Mouse (Mus musculus): ENCODE results near the gene Ptgis.
A peak's percentile ranks its signal among the peaks of the same experiment; 100 is the strongest.
"Not testable (repeated sequence)": the region's sequence is repeated elsewhere in the genome, so short reads cannot be mapped to it uniquely, and the experiment has no call there.

The Ptgis gene

DNA sequence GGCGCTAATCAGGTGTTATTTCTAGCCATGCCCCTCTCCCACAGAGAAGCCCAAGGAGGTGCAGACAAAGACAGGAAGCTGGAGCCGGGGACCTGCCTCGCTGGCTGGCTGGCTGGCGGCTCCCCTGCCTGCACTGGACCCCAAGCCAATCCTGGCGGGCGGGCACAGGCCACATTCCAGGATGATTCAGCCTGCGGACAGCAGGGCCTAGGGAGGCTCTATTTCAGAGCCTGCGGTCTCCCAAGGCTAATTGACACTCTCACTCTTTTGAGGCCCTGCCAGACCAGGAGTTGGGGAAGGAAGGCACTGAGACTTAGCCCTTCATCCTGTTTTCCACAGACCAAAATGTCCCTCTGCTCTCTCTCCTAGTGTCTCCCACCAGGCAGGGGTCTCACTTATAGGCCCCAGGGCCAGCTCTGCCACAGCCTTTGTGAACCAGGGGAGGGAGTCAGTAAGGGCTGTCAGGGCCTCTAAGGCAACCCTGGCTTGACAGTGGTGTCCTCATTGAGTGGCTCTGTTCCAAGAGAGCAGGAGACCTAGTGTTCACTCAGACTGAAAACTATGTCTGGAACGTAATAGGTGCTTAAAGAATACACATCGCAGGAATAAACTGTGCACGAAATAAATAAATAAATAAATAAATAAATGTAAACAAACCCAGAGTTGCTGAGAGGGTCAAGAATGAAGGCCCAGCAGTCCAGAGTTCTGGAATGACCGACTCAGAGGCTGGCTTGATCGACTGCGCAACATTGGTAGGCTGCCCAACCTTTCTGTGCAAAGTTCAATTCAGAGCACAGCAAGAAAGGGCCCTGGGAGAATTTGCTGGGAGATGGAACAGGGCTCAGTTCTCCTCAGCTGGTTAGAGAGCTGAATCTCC is 8.0 kb downstream of the Ptgis start:
- no peak for DNase-seq (ENCODE audit: low spot score in 2 of 2)

DNA sequence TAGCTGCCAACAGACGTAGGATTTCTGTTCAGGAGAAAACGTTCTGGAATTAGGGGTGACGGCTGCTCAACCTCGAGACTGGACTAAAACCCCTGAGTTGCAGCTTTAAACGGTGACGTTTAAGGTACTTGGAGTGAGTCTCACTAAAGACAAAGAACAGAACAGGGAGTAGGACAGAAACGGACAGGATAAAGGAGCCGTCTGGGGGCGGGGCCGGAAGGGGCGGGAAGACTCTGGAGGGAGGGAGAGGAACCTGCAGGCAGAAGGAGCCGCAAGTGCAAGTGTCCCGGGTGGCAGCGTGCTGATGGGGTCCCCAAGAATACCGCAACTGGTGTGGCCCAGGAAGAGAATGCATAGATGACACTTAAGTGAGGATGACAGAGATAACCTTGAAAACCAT is 9.8 kb downstream of the Ptgis start:
- no peak for DNase-seq (ENCODE audit: low spot score in 2 of 2)

DNA sequence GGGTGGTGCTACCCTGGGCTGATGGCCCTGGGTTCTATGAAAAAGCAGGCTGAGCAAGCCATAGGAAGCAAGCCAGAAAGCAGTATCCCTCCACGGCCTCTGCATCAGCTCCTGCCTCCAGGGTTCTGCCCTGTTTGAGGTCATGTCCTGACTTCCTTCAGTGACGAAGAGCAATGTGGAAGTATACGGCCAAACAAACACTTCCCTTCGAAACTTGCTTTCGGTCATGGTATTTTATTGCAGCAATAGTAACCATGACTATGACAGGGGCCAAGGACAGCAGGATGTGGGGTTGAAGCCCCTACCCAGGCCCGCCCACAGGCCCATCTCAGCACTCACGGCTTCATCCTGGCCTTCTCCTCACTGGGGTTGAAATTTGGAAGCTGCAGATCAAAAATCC is 15.5 kb downstream of the Ptgis start:
- no peak for DNase-seq (ENCODE audit: low spot score in 2 of 2)

DNA sequence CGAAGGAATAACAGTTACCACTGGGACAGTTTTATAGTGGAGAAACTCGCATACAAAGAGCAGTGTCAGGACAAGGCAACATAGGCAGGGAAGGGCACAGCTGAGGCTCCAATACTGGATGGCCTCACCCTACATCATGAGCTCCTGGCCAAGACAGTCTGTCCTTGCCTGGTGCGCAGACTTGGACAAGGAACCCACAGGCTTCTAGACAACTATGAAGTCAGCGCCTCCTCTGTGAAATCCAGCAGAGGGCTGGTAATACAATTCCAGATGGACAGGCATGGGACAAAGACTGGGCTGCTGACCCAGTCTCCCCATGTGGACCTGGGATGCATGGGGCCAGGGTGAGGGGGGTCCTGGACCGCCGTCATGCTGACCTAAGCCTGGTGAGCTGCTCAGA is 16.2 kb downstream of the Ptgis start:
- no peak for DNase-seq (ENCODE audit: low spot score in 2 of 2)

DNA sequence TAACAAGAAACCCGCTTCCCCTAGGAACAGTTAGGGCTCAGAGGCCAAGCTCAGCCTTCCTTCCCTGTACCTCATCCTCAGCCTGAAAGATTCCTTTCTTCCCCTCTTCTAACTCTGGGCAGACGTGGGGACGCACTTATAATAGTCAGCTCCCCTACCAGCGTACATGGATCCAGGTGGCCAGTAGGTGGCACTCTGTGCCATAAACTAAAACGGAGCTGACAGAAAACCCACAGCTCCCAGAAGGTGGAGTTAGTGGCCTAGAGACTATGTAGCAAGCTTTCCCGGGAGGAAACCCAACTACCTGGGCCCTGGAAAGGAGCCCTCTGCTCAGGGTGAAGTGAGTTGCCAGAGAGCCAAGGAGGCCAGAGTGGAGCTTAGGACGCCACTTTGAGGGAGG is 18.3 kb downstream of the Ptgis start:
- DNase-seq (ENCODE audit: low spot score in 2 of 2) = peak; percentile 17 to 39

DNA sequence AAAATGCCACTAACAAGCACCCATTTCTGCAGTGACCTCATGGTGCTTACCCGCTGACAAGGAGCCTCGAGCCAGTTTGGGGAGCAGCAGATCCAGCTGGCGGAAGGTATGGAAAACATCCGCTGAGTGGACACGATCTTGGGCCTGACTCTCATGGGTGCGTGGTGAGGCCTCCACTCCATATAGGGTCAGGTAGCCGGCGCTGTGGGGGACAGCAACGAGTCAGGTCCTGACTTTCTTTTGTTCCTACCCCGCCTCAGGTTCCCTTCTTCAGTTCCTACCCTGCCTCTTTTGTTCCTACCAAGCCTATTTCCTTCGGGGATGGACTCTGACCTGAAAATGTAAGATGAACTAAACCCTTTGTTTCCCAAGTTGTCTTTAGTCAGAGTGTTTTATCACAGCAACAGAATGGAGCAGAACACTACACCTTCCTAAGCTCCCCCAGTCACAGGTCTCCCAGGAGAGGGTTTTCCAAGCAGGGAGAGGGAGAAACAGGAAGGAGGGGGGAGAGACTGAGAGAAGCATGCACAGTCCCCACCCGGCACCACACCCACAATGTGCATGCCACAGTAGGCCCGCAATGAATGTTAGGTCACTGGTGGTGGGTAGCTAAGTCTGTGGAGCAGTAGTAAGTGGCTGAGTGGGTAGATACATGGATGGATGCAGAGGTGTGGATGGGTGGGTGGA is 19.1 kb downstream of the Ptgis start:
- no peak for DNase-seq (ENCODE audit: low spot score in 2 of 2)

DNA sequence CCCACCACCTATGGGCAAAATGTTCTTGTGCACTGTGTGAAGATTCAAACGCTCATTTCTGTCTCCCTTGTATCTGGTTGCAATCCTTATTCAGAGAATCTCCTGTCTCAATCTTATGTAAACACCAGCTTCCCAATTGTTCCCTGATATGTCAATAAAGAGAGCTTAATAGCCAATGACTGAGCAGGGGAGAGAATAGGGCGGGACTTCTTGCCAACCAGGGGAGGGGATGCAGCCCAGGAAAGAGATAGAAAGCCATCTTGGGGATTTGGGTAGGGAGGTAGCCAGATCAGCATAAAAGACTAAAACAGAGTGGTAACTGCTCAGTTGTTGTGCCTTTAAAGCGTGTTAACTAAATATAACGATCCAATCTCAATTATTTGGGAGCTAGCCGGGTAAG is 19.7 kb downstream of the Ptgis start:
- DNase-seq (ENCODE audit: low spot score in 2 of 2) = no peak

DNA sequence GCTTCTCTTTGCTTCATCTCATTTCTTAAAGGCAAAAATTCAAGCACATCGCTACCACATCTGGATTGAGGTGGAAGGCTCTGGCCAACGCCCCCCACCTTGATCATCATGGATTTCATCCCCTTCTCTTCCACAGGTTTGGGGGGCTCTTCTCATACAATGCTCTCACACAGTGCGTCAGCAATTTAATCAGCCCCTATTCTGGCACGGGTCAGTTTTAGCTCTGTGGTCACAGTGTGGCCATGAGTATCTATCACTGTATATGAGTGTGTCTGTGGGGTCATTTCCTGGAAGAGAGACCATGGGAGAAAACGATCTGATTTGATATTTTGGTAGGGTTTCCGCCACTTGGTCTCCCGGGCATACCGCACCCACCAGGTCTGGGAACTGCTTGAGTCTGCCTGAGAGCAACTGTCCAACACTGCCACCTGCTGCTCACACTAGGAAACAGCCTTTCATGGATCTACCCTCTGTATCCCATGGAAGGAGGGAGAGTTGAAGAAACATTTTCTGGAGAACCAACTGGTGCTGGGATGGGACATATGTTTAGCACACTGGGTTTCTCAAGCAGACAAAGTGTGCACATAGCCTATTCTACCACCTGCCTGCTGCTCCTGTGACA is 21.1 kb downstream of the Ptgis start:
- DNase-seq (ENCODE audit: low spot score in 2 of 2) = peak; percentile 37 to 66

DNA sequence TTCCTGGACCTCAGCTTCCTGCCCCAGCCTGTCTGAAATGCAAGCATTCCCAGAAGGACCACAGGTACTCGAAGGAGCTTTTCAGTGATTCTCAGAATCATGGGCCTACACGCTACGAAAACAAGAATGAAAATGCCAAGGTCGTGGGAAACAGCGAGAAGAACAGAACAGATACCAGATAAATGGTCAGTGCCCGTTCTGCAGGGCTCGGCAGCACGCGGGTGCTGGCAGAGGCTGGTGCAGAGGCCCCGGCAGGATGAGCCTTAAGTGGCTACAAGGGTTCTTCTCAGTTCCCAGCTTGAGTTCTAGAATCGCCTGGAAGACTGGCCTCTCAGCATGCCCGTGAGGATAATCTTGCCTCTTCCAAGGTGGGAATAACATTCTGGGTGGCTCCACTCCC is 26.7 kb downstream of the Ptgis start:
- no peak for DNase-seq (ENCODE audit: low spot score in 2 of 2)

DNA sequence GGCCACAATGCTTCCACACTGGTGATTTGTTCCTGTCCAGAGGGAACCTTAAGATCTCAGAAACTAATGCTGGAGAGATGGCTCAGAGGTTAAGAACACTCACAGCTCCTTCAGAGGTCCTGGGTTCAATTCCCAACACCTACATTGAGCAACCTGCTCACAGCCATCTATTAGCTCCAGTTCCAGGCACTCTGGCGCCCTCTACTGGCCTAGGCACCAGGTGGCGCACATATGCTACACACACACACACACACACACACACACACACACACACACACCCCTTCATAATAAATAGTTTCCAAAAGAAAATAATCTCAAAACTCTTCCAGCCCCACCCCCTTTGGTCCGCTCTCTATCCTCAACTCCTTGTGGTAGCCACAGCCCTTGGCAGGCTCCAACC is 27.3 kb downstream of the Ptgis start:
- DNase-seq (ENCODE audit: low spot score in 2 of 2) = no peak

DNA sequence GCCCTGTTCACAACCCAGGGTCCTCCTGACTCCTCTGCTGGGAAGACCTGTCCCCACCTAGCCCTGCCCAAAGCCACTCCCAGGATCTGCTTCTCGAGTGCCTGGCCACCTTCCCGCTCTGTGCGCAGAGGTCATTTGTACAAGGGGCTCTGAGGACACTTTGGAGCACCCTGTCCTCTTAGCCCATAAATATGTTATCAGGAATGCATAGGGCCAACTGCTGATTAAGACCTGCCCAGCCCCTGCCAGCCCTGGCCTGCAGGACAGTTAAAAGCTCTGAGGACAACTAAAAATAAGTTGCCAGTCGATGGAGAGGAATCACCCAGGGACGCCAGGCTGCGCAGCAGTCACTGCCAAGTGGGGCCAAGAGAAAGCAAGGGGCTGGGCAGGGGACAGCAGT is 27.9 kb downstream of the Ptgis start:
- no peak for DNase-seq (ENCODE audit: low spot score in 2 of 2)

DNA sequence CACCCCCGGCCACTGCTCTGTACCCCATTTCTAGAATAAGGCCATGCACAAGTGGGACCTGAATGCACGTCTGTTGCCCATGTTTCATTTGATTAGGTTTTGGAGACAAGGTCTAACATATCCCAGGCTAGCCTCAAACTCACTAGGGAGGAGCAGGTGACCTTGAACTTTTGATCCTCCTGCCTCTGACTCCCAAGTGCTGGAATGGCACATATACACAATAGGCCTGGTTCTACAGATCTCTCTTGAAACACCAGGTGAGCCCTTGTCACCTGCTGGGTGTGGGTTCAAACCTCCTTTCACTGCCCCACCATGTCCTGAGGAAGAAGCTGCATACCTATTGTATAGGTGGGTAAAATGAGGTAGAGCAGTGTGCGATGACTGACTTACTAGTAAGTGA is 28.3 kb downstream of the Ptgis start:
- no peak for DNase-seq (ENCODE audit: low spot score in 2 of 2)

DNA sequence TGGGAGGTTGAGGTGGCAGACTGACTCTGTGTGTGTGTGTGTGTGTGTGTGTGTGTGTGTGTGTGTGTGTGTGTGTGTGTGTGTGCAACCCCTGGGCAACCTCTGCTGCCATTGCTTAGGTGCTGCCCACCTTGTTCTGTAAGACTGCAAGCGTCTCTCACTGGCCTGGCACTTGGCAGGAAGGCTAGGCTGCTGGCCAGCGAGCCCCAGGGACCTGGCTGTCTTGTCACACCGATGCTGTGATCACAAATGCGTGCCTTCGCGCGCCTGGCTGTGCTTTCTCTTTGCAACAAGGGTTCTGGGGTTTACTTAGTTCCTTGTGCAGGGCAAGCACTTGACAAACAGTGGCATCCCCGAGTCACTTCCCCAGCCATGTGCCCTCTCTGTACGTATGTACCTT is 30.5 kb downstream of the Ptgis start:
- DNase-seq (ENCODE audit: low spot score in 2 of 2) = no peak

DNA sequence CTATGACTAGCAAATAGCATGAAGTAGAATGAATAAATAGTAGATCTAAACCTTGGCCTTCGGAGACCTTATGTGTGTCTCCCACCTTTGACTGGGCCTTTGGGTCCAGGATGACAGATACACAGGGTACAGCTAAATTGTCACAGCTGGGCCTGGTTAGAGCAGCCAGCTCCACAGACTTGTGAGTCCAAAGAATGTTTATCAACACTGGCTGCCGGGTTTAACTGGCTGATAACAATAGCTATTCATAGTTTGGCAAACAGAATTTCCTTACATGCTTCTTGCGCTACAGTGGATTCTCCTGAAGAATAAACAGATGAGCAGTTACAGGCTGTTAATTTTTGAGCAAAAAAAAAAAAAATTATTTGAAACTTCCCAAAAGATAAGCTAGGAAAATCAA is 31.4 kb downstream of the Ptgis start:
- DNase-seq (ENCODE audit: low spot score in 2 of 2) = no peak

DNA sequence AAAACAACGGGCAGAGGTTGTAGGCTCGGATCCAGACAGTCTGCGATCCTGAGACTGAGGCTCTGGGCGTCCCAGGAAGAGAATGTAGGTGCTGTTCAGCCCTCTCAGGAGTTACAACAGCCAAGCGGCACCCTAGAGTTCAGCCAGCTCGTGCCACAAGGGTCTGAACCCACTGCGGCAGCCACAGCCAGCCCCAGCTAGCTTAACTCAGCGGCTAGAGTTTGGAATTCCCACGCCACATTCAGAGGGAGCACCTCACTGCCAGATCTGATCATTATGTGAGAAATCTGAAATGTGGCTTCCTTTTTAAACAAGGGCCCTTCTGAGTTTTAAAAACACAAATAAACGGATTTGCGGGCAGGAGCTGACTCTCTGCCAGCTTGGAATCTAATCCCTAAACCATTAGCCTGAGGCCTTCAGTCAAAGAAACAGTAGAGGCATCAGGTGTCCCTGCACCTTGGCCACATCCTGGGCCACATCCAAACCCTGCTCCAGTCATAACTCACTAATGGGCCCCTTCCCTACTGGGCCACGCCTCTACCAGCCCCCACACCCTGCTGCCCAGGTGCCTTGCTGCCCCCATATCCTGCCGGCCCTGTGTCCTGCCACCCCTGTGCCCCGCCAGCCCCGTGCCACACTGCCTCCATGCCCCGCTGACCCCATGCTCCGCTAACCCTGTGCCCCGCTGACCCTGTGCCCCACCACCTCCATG is 34.3 kb downstream of the Ptgis start:
- no peak for DNase-seq (ENCODE audit: low spot score in 2 of 2)

DNA sequence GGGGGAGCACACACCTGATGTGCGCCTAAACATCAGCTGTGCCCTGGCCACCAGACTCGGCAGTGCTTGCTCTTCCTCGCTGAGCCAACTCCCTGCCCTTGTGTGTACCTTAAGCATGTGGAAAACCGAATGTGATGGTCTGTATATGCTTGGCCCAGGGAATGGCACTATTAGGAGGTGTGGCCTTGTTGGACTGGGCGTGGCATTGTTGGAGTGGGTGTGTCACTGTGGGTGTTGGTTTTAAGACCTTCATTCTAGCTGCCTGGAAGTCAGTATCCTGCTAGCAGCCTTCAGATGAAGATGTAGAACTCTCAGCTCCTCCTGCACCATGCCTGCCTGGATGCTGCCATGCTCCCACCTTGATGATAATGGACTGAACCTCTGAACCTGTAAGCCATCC is 35.7 kb downstream of the Ptgis start:
- DNase-seq (ENCODE audit: low spot score in 2 of 2) = not testable (repeated sequence)

DNA sequence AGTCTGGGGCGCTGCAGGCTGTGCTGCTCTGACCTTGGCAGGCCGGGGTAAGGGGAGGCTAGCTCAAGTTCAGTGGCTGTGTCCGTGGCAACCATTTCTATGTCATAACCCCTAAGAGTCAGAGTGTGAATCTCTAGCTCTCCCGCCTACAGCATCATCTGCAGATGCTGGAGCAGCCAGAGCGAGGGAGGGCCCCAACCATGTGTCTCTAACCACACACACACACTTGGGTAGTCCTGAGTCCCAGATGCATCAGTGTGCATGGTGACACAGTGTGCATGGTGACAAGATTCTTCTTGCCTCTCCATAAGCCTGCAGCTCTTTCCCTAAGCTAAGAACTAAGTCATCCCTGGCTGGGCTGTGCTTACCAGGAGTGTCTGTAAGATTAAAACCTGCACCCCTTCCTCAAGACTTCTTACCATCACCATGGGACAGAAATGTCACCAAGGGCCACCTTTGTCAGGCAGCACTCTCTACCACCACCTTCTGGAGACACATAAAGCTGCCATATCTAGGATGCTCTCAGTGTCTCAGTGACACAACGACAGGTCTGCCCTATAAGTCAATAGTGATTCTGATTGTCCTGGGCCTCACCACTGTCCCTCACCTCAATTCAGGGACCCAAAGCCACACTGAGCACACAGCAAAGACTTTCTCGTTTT is 36.8 kb downstream of the Ptgis start:
- no peak for DNase-seq (ENCODE audit: low spot score in 2 of 2)

DNA sequence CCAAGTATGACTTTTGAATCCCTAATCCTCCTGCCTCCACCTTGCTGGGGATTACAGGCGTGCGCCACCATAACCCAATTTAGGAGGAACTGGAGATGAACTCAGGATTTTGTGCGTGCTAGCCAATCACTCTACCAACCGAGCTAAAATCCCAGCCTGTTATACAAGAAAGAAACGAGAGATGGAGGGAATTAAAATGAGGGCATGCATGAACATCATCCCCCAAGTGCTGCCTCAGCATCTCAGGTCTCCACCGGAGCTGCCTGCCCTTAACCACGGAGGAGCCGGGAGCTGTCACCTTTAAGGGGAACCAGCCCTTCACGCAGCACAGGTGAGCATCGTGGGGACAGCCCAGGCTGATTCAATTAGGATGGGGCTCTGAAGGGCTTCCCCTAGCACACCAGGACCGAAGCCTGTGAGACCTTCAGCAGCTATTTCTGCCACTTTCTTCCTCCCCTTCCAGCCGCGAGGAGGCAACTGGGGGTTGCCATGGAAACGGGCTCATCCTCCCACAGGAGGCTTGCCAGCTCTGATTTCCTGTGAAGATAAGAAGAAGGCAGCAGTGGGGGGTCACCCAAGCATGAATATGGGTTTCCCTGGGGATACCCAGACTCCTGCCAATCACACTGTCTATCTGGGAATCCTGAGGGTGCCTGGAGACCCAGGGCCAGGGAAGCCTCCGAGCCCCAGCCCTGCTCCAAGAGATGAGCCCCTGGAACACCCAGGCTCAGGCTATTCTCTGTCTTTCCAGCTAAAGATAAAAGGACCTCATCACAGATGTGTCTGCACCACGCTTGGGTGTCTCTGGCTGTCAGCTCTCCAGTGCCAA is 38.7 kb downstream of the Ptgis start:
- DNase-seq (ENCODE audit: low spot score in 2 of 2) = no peak

DNA sequence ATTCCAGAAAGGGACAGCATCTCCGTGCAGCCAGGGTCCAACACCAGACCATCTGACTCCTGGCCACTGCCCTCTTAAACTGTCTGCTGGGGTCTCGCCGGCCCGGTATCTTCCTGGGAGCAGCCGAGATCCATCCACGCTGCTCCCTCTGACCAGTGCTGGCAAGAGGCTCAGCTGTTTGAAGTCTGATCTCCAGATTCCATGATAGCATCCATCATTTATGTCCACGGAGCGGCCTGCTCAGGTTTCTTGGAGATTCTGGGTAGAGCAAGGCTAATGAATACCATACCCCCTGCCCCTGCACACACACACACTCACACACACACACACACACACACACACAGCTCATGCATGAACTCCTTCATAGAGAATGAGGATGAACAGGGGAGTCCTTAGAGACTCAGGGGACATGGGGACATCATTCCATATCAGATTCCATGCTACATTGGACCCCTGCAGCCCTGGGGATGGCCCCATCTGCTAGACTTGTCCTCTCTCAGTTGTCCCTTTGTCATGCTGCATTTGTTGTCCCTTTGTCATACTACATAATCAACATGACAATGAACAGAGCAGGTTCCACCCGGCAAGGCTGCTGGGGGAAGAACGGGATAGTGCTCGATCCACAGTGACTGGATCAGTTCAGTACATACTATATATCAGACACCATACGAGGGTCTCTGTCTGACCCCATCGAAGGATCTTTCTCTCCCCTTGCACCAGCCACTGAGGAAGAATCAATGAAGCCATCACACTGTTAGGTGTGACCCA is 41.6 kb downstream of the Ptgis start:
- DNase-seq (ENCODE audit: low spot score in 2 of 2) = no peak

DNA sequence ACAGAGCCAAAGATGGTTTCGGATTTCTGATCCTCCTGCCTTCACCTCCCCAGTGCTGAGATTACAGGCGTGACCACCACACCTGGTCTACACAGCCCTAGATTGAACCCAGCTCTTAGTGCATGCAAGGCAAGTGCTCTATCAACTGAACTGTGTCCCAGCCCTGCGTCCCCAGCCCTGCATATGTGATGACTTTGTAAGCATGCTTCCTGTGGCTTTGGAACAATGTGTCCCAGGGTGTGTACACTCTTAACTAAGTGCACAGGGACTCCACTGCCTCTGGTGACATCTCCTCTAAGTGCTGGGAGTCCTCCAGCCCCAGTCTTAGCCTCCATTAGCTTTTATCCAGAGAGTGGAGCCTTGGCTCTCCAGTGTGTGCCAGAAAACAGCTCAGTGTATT is 47.0 kb downstream of the Ptgis start:
- DNase-seq (ENCODE audit: low spot score in 2 of 2) = no peak

All from spleen, postnatal 14 days (tissue).